Mouse (Mus musculus) cortical plate, adult 2 months (tissue): ENCODE data around the gene Dupd1.

ENCODE experiments used
- CTCF ChIP-seq: fragments of 200-500 bp; IDR thresholded peaks from 2 replicates; pipeline ENCODE4 v1.5.1; 2011; ENCODE audit warnings: mild to moderate bottlenecking, control low read depth, low read length; ENCODE audit not compliant: insufficient read depth; ENCODE audit errors: extremely low read depth
- POLR2A ChIP-seq: fragments of 200-500 bp; IDR thresholded peaks from 2 replicates; pipeline ENCODE4 v1.6.1; 2011; ENCODE audit warnings: mild to moderate bottlenecking, low read length, control low read depth; ENCODE audit not compliant: insufficient read depth; ENCODE audit errors: extremely low read depth

- no peak for TF ChIP-seq CTCF
- TF ChIP-seq POLR2A = no peak
These were observed 28.8 kb downstream of the Dupd1 start for GRCm38 (mm10) chr14:21685411-21686146.
